Mouse (Mus musculus): ENCODE data around the gene Ubash3a. TPM values are rescaled to one million over a fixed set of nuclear protein-coding genes. Genes with fewer than 3 reads are reported as not detected.

Gene Ubash3a
- total RNA-seq, 2 experiments from 2014 or later, result 0.38 to 0.91 TPM

Other genes with a start within 250 kb of the Ubash3a start
- 10 to 100 TPM; 54.2 to 60.3 TPM for gene Abcg1, start 150.2 kb upstream of the Ubash3a start, total RNA-seq (2021)
- gene Tff3, start 78.2 kb upstream of the Ubash3a start, total RNA-seq (2021), result not detected
- gene Tff2, start 63.6 kb upstream of the Ubash3a start, total RNA-seq (2021), result not detected
- gene Tff1, start 42.6 kb upstream of the Ubash3a start, total RNA-seq (2021), result not detected
- gene Tmprss3, start 8.9 kb upstream of the Ubash3a start, total RNA-seq (2021), result not detected
- 10 to 100 TPM; 13.8 to 14.2 TPM for gene Rsph1, start 69.5 kb downstream of the Ubash3a start, total RNA-seq (2021)
- gene Slc37a1, start 78.9 kb downstream of the Ubash3a start, total RNA-seq (2021), result 1 to 10 TPM; 5.5 to 8.0 TPM
- gene Pde9a, start 178.3 kb downstream of the Ubash3a start, total RNA-seq (2021), result 10 to 100 TPM; 24.9 to 30.7 TPM

All from layer of hippocampus, postnatal 25 days (tissue).